ENCODE assay signal across 27 mouse cellular contexts in genomic region chr7:96445771-96446170, GRCm38 (mm10).
DNase-seq lines count a peak whose midpoint lies in the region; ATAC-seq and TF ChIP-seq lines count a peak whose summit lies in the region.
"Had no signal": no experiment of that assay in that cellular context is flagged by ENCODE, and none has a peak within 500 bp of the region (broad histone marks: within the 10 kb centered on the region; RNA-seq: fewer than 3 reads in every experiment).

No protein-coding gene starts in this region.

- no peak overlapping the region for H3K4me2 ChIP-seq in lung, postnatal 0 days (replicated peaks; ENCODE audit: low read depth, low read length)
- no peak overlapping the region for H3K4me2 ChIP-seq in stomach, postnatal 0 days (replicated peaks; ENCODE audit: low read depth)
- H3K4me2 ChIP-seq: forebrain, embryonic 13.5 days; heart, embryonic 15.5 days; kidney, embryonic 15.5 days; limb, embryonic 15.5 days; liver, embryonic 13.5 days; midbrain, embryonic 11.5 days had no signal

- no peak overlapping the region for H3K27ac ChIP-seq in lung, postnatal 0 days (ENCODE audit: low read length)
- no peak overlapping the region for H3K27ac ChIP-seq in stomach, postnatal 0 days (replicated peaks)
- H3K27ac ChIP-seq in cerebellum, adult 2 months (ENCODE audit: insufficient read depth, low read length), result no peak overlapping the region
- H3K27ac ChIP-seq: forebrain, embryonic 13.5 days; heart, embryonic 10.5 days; heart, embryonic 15.5 days; kidney, embryonic 15.5 days; limb, embryonic 10.5 days; limb, embryonic 15.5 days; liver, embryonic 13.5 days had no signal

- DNase-seq in layer of hippocampus, adult 9-11 months, result peak; percentile 39
- DNase-seq in layer of hippocampus, postnatal 25 days (ENCODE audit: extremely low spot score in 1 of 2, low spot score in 1 of 2), result no peak
- DNase-seq in lung, postnatal 0 days (ENCODE audit: low spot score), result no peak
- no peak for DNase-seq in lung, adult 2 months
- peak; percentile 52 for DNase-seq in Muller cell, postnatal 12 days (ENCODE audit: inconsistent ontology term)
- DNase-seq in stomach, postnatal 0 days (ENCODE audit: low spot score), result no peak
- no peak for DNase-seq in cerebellum, adult 2 months
- DNase-seq: cerebellum, adult 9-10 months; cerebellum, postnatal 36 days; gastrocnemius, postnatal 25 days; heart, adult 11 months; kidney, adult 18-20 months; kidney, postnatal 25 days; liver, embryonic 13.5 days; lung, postnatal 14 days; spleen, adult 18-20 months; thymus, postnatal 4 days had no signal

- TF ChIP-seq EP300 in lung, postnatal 0 days (IDR thresholded peaks at IDR 0.05), result no peak
- no peak for TF ChIP-seq EP300 in stomach, postnatal 0 days (optimal IDR thresholded peaks at IDR 0.05)

- H3K36me3 ChIP-seq in lung, postnatal 0 days (ENCODE audit: insufficient read depth, low read length), result no peaks in the 10 kb centered on the region
- H3K36me3 ChIP-seq in stomach, postnatal 0 days (ENCODE audit: control insufficient read depth, insufficient read depth, low read length), result no peaks in the 10 kb centered on the region
- H3K36me3 ChIP-seq: heart, embryonic 10.5 days; heart, embryonic 15.5 days; kidney, embryonic 15.5 days; limb, embryonic 10.5 days; limb, embryonic 15.5 days; liver, embryonic 13.5 days had no signal

- no peak for TF ChIP-seq POLR2A in lung, adult 2 months (IDR thresholded peaks at IDR 0.05; ENCODE audit: borderline replicate concordance, extremely low read depth, low read depth, low read length)
- TF ChIP-seq POLR2A in cerebellum, adult 2 months (IDR thresholded peaks at IDR 0.05; ENCODE audit: borderline replicate concordance, insufficient read depth, low read length), result no peak

- TF ChIP-seq CTCF in lung, postnatal 0 days (IDR thresholded peaks at IDR 0.05), result no peak
- TF ChIP-seq CTCF in lung, adult 2 months (IDR thresholded peaks at IDR 0.05; ENCODE audit: insufficient read depth, low read length), result no peak
- TF ChIP-seq CTCF in stomach, postnatal 0 days (IDR thresholded peaks at IDR 0.05; ENCODE audit: low read depth), result 0 out of 2 replicates have a peak, but pooled peaks have one; percentile 11
- no peak for TF ChIP-seq CTCF in cerebellum, adult 2 months (IDR thresholded peaks at IDR 0.05; ENCODE audit: borderline replicate concordance, insufficient read depth, low read depth, low read length)

- no peaks in the 10 kb centered on the region for H3K27me3 ChIP-seq in lung, postnatal 0 days (replicated peaks; ENCODE audit: insufficient read depth, low read length)
- H3K27me3 ChIP-seq in stomach, postnatal 0 days (ENCODE audit: control insufficient read depth, insufficient read depth, low read length), result no peaks in the 10 kb centered on the region
- H3K27me3 ChIP-seq in cerebellum, adult 2 months (ENCODE audit: control insufficient read depth, insufficient read depth, low read length), result no peaks in the 10 kb centered on the region; the same call in 1 of the 2 replicates
- H3K27me3 ChIP-seq: forebrain, embryonic 13.5 days; heart, embryonic 15.5 days; kidney, embryonic 15.5 days; limb, embryonic 15.5 days; liver, embryonic 13.5 days had no signal

- H3K9ac ChIP-seq in lung, postnatal 0 days (replicated peaks; ENCODE audit: low read depth), result no peak overlapping the region
- no peak overlapping the region for H3K9ac ChIP-seq in stomach, postnatal 0 days (ENCODE audit: low read length)
- H3K9ac ChIP-seq: forebrain, embryonic 13.5 days; heart, embryonic 15.5 days; kidney, embryonic 15.5 days; limb, embryonic 15.5 days; liver, embryonic 13.5 days had no signal

- no peaks in the 10 kb centered on the region for H3K4me1 ChIP-seq in lung, postnatal 0 days (ENCODE audit: insufficient read depth, low read depth, low read length)
- no peaks in the 10 kb centered on the region for H3K4me1 ChIP-seq in lung, adult 2 months (ENCODE audit: control insufficient read depth, insufficient read depth, low read length)
- no peaks in the 10 kb centered on the region for H3K4me1 ChIP-seq in stomach, postnatal 0 days (replicated peaks; ENCODE audit: control insufficient read depth, insufficient read depth)
- H3K4me1 ChIP-seq in cerebellum, adult 2 months (ENCODE audit: control insufficient read depth, insufficient read depth, low read length), result no peaks in the 10 kb centered on the region
- H3K4me1 ChIP-seq: forebrain, embryonic 13.5 days; heart, embryonic 15.5 days; kidney, embryonic 15.5 days; limb, embryonic 10.5 days; limb, embryonic 15.5 days; liver, embryonic 13.5 days had no signal

- ATAC-seq in lung, postnatal 0 days, result peak; percentile 41; the same call in 1 of the 2 replicates
- no peak for ATAC-seq in stomach, postnatal 0 days (ENCODE audit: low FRiP score, low TSS enrichment)
- ATAC-seq: CD4-positive, CD25-positive, alpha-beta regulatory T cell, adult 4 months; forebrain, embryonic 13.5 days; hindbrain, embryonic 16.5 days; midbrain, embryonic 16.5 days had no signal

- WGBS in lung, postnatal 0 days, result 65% methylated on average over 8 of the region's 8 CpGs
- 74% methylated on average over 8 of the region's 8 CpGs for WGBS in lung, adult 2 months
- 75% methylated on average over 8 of the region's 8 CpGs for WGBS in stomach, postnatal 0 days
- WGBS in cerebellum, adult 2 months, result 81% methylated on average over 8 of the region's 8 CpGs

- no peak overlapping the region for H3K4me3 ChIP-seq in lung, postnatal 0 days (ENCODE audit: low read depth, low read length)
- no peak overlapping the region for H3K4me3 ChIP-seq in lung, adult 2 months (replicated peaks; ENCODE audit: extremely low read depth, low read depth, low read length)
- no peak overlapping the region for H3K4me3 ChIP-seq in stomach, postnatal 0 days (ENCODE audit: low read depth, low read length)
- H3K4me3 ChIP-seq in cerebellum, adult 2 months (replicated peaks; ENCODE audit: insufficient read depth, low read depth, low read length), result no peak overlapping the region
- H3K4me3 ChIP-seq: forebrain, embryonic 13.5 days; heart, embryonic 10.5 days; heart, embryonic 15.5 days; kidney, embryonic 15.5 days; limb, embryonic 10.5 days; limb, embryonic 15.5 days; liver, embryonic 13.5 days had no signal

- H3K9me3 ChIP-seq in lung, postnatal 0 days (ENCODE audit: low read length), result no peaks in the 10 kb centered on the region
- H3K9me3 ChIP-seq in stomach, postnatal 0 days (ENCODE audit: control insufficient read depth, low read length), result no peaks in the 10 kb centered on the region
- H3K9me3 ChIP-seq: forebrain, embryonic 13.5 days; heart, embryonic 10.5 days; heart, embryonic 15.5 days; kidney, embryonic 15.5 days; limb, embryonic 10.5 days; limb, embryonic 15.5 days; liver, embryonic 13.5 days had no signal

Comparison
In these comparisons a context has a peak if more than half of its experiments do, and no peak if none do; other contexts are left out.
1. DNase-seq: peak in layer of hippocampus, adult 9-11 months (single experiment) and Muller cell, postnatal 12 days (single experiment); none in layer of hippocampus, postnatal 25 days (0 of 2), lung, postnatal 0 days (single experiment), lung, adult 2 months (single experiment), stomach, postnatal 0 days (single experiment) and cerebellum, adult 2 months (0 of 2).